ENCODE assay signal across 33 mouse cellular contexts in the genomic region with DNA sequence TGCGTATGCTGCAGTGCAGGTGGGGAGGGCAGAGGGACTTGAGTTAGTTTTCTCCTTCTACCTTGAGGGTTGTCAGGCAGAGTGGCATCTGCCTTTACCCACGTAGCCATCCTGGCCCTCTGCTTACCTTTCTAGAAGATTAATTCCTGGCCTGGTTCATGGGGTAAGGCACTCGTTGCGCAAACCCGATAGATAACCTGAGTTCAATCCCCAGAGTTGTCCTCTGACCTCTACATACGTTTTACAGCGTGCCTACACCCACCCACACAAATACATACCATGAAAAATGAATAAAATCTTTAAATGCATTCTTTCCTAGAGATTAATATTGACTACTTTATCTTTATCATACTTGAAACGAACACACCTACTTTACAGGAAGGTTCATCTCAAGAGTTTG.
"Had no signal": no experiment of that assay in that cellular context is flagged by ENCODE, and none has a peak within 500 bp of the region (broad histone marks: within the 10 kb centered on the region; RNA-seq: fewer than 3 reads in every experiment).

No protein-coding gene starts in this region.

- H3K9ac ChIP-seq: heart, embryonic 12.5 days; heart, embryonic 13.5 days; heart, embryonic 15.5 days; hindbrain, embryonic 12.5 days; hindbrain, embryonic 13.5 days; hindbrain, embryonic 14.5 days; hindbrain, embryonic 15.5 days; kidney, embryonic 15.5 days had no signal

- H3K9me3 ChIP-seq: heart, embryonic 10.5 days; heart, embryonic 12.5 days; heart, embryonic 13.5 days; heart, embryonic 15.5 days; hindbrain, embryonic 10.5 days; hindbrain, embryonic 12.5 days; hindbrain, embryonic 13.5 days; hindbrain, embryonic 15.5 days; kidney, embryonic 15.5 days had no signal

- H3K4me2 ChIP-seq: heart, embryonic 11.5 days; heart, embryonic 12.5 days; heart, embryonic 13.5 days; heart, embryonic 15.5 days; hindbrain, embryonic 12.5 days; hindbrain, embryonic 13.5 days; hindbrain, embryonic 14.5 days; hindbrain, embryonic 15.5 days; kidney, embryonic 15.5 days had no signal

- H3K27me3 ChIP-seq: heart, embryonic 12.5 days; heart, embryonic 13.5 days; heart, embryonic 15.5 days; hindbrain, embryonic 12.5 days; hindbrain, embryonic 13.5 days; hindbrain, embryonic 15.5 days; kidney, embryonic 15.5 days had no signal

- H3K4me1 ChIP-seq: hindbrain, embryonic 15.5 days had no signal

- DNase-seq: heart, postnatal 10 days; heart, postnatal 14 days; heart, postnatal 36 days; heart, postnatal 4 days; kidney, adult 11 months; kidney, adult 18-20 months; kidney, adult 2 months; kidney, adult 8-10 months; kidney, adult 9 months; kidney, postnatal 10 days; kidney, postnatal 14 days; kidney, postnatal 25 days; kidney, postnatal 36 days; kidney, postnatal 4 days; layer of hippocampus, adult 9-11 months; layer of hippocampus, postnatal 36 days had no signal

- H3K4me3 ChIP-seq: heart, embryonic 10.5 days; heart, embryonic 12.5 days; heart, embryonic 13.5 days; heart, embryonic 15.5 days; hindbrain, embryonic 10.5 days; hindbrain, embryonic 12.5 days; hindbrain, embryonic 13.5 days; hindbrain, embryonic 15.5 days; kidney, embryonic 15.5 days; layer of hippocampus, adult 2 months; left cerebral cortex, adult 2 months had no signal

- H3K27ac ChIP-seq: heart, embryonic 10.5 days; heart, embryonic 13.5 days; heart, embryonic 15.5 days; hindbrain, embryonic 10.5 days; hindbrain, embryonic 12.5 days; hindbrain, embryonic 13.5 days; hindbrain, embryonic 14.5 days; hindbrain, embryonic 15.5 days; hindbrain, postnatal 0 days; kidney, embryonic 15.5 days; kidney, postnatal 0 days; layer of hippocampus, adult 2 months; left cerebral cortex, adult 2 months had no signal

- ATAC-seq: hindbrain, embryonic 16.5 days; hindbrain, postnatal 0 days; inflammation-experienced regulatory T-cells, adult 6 months had no signal
